Mouse (Mus musculus): ENCODE results near the gene Dtd1.

The Dtd1 gene

DNA sequence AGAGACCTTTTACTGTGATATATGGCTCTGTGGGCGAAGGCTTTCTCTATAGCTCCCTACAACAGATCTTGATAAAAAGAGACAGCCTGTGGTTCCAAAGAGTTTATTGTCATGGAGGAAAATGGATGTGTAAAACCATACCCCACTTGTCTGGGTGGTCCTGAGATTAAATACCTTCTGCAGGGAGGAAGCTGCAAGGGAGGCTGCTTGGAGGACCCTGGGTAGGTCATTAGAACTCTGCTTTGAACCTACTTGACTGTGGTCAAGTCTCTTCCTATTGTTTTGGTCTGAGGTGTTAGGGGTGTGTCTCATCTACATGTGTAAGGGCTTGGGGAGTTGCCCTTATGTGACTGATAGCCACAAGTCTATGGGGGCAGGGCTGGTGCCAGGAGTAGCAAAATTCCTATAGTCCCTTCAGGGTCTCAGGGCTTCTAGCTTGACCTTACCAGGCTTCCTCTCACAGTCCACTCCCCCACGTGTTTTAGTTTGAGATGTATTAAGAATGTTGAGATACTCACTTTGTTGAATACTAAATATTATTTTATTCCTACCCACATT lies 115.6 kb downstream of the Dtd1 start:
- DNase-seq (ENCODE audit: low spot score in 2 of 2) = no peak

DNA sequence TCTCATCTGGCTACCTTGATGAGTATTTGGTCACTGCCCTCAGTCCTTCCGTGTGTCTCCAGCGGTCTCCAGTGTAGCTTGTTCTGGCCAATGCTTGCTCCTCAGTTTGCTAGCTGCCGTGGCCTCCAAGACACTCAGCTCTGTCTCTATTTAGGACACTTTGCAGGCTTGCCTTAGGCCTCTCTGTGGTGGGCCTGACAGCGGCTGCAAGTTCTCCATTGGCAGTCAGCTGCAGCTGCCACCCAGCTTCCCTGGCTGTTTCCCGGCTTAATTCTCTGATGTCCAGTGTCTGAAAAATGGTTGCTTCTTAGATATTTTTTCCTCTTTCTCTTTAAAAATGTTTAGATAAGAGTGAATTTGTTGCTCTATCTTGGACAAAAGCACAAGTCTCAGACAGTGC lies 116.6 kb downstream of the Dtd1 start:
- DNase-seq (ENCODE audit: low spot score in 2 of 2) = no peak

DNA sequence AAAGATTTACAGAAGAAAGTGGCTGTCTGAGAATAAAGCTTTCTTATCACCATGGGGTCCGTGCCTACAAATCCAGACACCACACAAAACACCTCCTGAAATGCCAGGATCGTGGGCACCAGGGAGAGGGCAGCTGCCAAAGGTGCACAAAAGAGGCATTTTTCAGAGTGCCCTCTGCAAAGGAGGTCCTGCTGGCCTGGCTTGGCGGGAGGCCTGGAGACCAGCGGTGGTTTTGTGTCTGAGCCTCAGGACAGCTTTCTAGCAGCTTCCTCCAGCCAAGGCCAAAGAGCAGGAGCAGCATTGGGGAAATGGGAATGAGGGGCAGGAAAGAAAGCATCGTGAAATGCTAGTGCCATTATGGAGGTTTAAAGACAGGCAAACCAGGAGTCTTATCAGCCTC lies 118.6 kb downstream of the Dtd1 start:
- DNase-seq (ENCODE audit: low spot score in 2 of 2) = no peak

- DNase-seq (ENCODE audit: low spot score in 2 of 2) = no peak
These were observed 119.6 kb downstream of the Dtd1 start for GRCm38 (mm10) chr2:144719294-144719693.

GRCm38 (mm10) chr2:144719718-144720117 lies 120.0 kb downstream of the Dtd1 start:
- no peak for DNase-seq (ENCODE audit: low spot score in 2 of 2)

DNA sequence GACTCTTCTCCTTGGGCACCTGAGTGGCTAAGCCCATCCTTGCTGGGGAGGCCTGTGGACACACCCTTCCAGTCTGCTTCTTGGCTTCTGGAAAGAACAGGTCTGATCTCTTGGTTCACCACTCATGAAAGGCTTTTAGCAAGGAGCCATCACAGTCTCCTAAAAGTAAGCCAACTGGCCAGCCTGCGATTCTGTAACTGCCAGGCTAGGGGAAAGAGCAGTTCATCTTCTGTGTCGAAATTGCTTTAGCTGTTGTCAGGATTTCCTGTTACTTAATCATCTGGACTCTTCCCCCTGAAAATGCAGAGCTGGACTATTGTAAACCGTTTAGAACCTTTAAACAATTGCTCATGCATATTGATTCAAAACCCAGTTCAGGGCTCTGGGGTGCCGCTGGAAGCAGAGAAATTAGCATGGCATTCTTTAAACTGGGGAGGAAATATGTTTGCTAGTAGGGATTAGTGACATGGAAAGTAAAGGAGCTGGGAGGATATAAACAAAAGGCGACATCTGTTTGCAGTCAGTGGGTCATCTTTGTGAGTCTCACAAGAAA lies 120.8 kb downstream of the Dtd1 start:
- DNase-seq (ENCODE audit: low spot score in 2 of 2) = no peak

DNA sequence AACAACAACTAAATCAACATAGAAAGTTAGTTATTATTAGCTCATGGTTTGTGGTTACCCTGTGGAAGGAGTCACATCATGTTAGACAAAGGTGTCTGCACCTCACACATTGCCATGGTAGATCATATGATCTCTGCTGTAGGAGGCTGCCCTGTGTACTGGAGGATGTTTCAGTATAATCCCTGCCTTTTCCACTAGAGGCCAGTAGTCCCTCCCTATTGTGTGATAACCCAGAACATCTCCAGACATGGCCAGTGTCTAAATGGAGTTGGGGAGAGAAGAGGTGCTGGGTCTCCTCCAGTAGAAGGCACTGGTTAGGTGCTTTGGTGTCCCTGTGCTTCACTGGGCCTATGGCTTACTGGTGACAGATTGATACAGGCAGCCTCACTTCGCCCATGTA lies 125.0 kb downstream of the Dtd1 start:
- no peak for DNase-seq (ENCODE audit: low spot score in 2 of 2)

GRCm38 (mm10) chr2:144727136-144727535 lies 127.4 kb downstream of the Dtd1 start:
- DNase-seq (ENCODE audit: low spot score in 2 of 2) = no peak

GRCm38 (mm10) chr2:144729776-144730175 lies 130.1 kb downstream of the Dtd1 start:
- DNase-seq (ENCODE audit: low spot score in 2 of 2) = no peak

DNA sequence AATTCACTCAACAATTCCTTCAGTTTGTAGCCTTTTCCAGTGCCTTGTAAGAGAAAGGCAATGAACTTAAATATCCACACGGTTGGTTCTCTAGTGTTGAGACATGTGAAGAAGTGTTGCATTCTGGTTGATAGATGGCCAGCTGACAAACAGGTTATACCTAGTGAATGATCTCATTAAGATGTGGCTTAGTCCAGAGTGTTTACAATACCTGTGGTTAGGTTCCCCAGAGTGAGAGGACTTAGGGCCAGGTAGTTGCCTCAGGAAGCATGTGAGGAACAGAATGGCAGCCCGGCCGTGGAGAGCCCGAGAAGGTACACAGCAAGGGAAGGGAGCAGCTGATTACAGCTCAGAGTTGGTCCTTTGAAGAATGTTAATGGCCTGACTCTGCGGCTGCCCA lies 138.5 kb downstream of the Dtd1 start:
- no peak for DNase-seq (ENCODE audit: low spot score in 2 of 2)

- DNase-seq (ENCODE audit: low spot score in 2 of 2) = no peak
These were observed 138.9 kb downstream of the Dtd1 start for GRCm38 (mm10) chr2:144738576-144738975.

GRCm38 (mm10) chr2:144740577-144740997 lies 140.9 kb downstream of the Dtd1 start:
- DNase-seq (ENCODE audit: low spot score in 2 of 2) = peak in 1 of 2 experiments; percentile 25

GRCm38 (mm10) chr2:144741973-144742372 lies 142.3 kb downstream of the Dtd1 start:
- DNase-seq (ENCODE audit: low spot score in 2 of 2) = no peak

DNA sequence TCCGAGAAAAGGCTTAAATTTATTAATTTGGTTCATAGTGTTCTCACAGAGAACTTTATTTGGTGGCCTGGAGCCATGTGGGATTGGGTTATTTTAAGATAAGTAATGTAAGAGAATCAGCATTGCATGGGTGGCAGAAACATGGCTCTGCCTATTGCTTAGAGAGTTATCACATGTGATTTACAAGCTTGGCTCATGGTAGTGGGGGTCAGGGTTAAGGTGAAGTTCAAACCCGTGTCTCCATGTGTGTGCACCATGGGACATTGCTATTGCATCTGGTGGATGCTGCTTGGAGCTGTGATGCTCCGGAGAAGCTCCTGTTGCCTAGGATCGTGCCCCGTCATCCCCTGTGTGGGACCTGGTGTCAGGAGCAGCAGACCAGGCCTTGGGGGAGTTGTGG lies 143.6 kb downstream of the Dtd1 start:
- DNase-seq (ENCODE audit: low spot score in 2 of 2) = no peak

- no peak for DNase-seq (ENCODE audit: low spot score in 2 of 2)
These were observed 145.6 kb downstream of the Dtd1 start for GRCm38 (mm10) chr2:144745266-144745665.

DNA sequence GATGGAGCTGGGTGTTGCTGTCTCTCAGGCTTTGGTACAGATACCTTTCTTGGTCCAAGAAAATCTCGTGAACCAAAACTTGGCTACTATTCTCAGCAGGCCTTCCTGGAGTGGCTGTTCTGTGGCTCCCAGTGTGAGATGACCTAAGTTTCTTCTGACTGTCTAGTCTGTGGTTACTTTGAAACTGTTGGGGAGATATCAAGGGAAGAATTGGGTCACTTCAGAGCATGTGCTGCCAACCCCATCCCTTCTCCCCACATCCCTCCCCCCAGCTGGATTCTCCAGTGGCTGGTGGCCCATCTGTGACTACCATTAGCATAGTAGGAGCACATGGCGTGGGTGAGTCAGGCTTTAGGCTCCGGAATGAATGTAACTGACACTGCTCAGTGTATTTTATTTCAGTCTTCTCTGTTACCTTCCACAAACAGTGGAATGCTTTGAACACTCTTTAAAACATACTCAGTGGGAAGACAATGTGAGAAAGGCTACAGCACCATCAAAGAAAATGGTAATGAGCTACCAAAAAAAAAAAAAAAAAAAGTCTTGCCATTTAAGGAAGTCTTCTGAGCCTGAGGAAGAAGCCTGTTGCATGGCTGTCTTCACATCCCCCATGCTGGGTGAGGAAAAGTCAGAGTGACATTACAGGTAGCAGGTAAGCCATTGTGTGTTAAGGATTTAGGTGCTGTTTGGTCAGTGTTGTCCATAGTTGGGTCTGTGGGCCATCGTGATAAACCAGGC lies 146.5 kb downstream of the Dtd1 start:
- DNase-seq (ENCODE audit: low spot score in 2 of 2) = no peak

DNA sequence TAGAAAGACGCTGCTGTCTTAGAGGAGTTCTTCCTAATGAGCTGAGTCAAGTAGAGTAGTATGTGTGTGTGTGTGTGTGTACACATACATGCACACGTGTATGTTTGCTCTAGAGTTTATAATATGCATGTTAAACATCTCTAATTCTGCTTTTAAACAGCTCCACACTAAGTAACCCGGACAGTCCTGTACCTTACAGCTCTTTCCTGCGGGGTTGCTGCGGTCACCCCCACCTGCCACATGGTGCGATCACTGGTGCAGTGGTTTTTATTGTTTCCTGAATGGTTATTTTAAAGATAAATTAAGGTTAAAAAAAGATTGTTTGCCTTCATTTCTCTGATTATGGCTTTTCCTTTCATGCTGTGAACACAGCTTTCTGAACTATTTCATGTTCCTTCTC lies 153.9 kb downstream of the Dtd1 start:
- no peak for DNase-seq (ENCODE audit: low spot score in 2 of 2)

- DNase-seq (ENCODE audit: low spot score in 2 of 2) = no peak
These were observed 155.3 kb downstream of the Dtd1 start for GRCm38 (mm10) chr2:144755016-144755415.

DNA sequence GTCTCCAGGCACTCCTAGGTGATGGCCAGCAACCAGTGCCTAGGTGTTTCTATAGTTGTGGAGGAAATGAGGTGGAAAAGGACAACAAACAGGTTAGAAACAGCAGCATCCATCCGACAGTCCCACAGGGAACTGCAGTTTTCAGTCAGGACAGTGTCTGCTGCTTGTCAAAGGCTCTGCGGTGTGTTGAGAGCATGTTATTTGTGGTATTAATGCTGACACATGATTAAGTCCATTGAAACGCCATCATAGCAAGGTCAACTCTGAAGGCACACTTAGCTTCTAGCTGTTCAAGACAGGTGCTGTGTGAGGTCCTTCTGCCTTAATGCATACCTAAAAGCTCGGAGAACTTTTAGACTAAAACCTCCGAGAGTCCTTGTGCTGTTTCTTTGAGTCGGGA lies 161.0 kb downstream of the Dtd1 start:
- DNase-seq (ENCODE audit: low spot score in 2 of 2) = no peak

DNA sequence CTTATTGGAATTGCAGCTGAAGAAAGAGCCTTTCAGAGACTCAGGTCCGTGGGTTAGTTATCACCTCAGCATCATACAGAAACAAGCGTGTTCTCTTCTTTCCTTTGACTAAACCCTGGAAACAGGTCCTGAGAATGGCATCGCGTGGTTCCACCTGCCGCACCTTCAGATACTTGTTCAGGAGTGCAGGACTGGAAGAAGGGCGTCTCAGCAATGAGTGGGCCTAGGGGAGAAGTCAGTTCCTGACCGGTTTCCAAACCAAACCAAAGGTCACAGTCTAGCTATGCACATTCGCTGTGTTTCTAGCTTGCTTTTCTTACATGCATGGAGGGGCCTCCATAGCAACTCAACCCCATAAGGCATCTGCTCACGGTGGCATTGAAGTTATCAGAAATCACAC lies 164.0 kb downstream of the Dtd1 start:
- DNase-seq (ENCODE audit: low spot score in 2 of 2) = no peak

DNA sequence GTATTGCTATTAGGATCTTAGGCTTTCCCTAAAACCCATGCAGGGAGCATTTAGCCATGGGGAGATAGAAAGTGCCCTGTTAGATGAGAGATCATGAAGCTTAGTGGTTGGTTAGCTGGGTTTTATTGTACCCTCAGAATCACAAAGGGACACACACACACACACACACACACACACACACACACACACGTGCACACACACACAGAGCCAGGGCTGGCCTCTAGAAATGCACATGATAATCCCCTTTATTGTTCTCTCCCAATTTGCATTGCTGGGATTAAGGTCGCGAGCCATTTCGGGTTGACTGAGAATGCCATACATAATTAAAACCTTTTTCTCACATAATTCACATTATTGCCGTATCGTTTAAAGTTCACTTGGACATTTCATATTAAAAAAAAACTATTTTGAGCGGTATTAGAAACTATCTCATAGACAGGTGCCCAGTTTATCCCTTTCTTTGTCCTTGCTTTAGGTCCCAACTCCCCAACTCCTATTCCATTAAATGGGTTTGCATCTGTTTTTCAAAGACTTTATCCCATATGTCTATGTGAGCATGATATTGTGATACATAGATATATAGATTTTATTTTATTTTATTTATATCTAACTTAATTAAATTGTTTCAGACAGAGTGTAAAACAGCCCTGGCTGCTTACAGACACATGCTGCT lies 164.6 kb downstream of the Dtd1 start:
- DNase-seq (ENCODE audit: low spot score in 2 of 2) = no peak

- DNase-seq (ENCODE audit: low spot score in 2 of 2) = no peak
These were observed 165.5 kb downstream of the Dtd1 start for GRCm38 (mm10) chr2:144765219-144765618.

Data from urinary bladder, adult 18-20 months (tissue).